Mouse (Mus musculus) G1E (cell line): Measurements from ENCODE around the gene Fuca1.
A peak's percentile ranks its signal among the peaks of the same experiment; 100 is the strongest.

ENCODE experiments used
- CTCF ChIP-seq: IDR thresholded peaks from 2 replicates; pipeline ENCODE4 v1.5.1; 2012; ENCODE audit warnings: low read depth, low read length, inconsistent platforms, mixed read lengths
- GATA1 ChIP-seq: IDR thresholded peaks from 2 replicates; pipeline ENCODE4 v1.6.1; 2012; ENCODE audit warnings: borderline replicate concordance, low read length, inconsistent platforms, mixed read lengths
- GATA2 ChIP-seq: IDR thresholded peaks from 2 replicates; pipeline ENCODE4 v1.6.1; 2012; ENCODE audit warnings: low read depth, low read length, inconsistent platforms, borderline replicate concordance
- POLR2AphosphoS5 ChIP-seq: IDR thresholded peaks from 2 replicates; pipeline ENCODE4 v1.6.1; 2012; ENCODE audit warnings: low read depth, low read length, inconsistent platforms; ENCODE audit not compliant: insufficient replicate concordance
- TAL1 ChIP-seq: conservative IDR thresholded peaks from 2 replicates; pipeline ENCODE4 v1.6.1; 2012; ENCODE audit warnings: low read depth, low read length, inconsistent platforms, mixed read lengths

DNA sequence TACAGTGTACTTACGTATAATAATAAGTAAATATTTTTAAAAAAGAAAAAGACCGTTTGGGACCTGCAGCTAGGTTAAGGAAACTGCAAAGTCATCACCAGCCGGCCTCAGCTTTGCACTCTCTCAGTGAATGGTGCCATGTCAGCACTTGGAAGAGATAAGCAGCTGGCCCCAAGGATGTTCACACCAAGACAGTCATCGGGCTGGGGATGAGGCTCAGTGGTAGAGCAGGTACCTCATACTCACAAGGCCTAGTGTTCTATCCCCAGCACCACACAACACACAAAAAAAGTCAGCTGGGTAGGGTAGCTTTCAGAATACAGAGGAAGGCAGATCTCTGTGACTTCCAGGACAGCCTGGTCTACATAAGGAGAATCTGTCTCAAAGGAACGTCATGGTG lies 64.7 kb downstream of the Fuca1 start:
- no peak for TF ChIP-seq CTCF
- TF ChIP-seq GATA1 = no peak
- TF ChIP-seq GATA2 = no peak
- TF ChIP-seq TAL1 = peak; percentile 72
- no peak for TF ChIP-seq POLR2AphosphoS5
